Mouse (Mus musculus) ES-Bruce4 (cell line): ENCODE measurements at regions not wholly inside any gene's neighbourhood (a gene's known extent, or its start where the extent isn't known, plus 50 kb on each side); places are given as distances from the start of the nearest gene placed in this dataset.

ENCODE experiments used
- CTCF ChIP-seq: IDR thresholded peaks from one replicate; pipeline ENCODE4 v1.8.1; 2011; ENCODE audit warnings: low read depth, low read length
- EP300 ChIP-seq: IDR thresholded peaks from 2 replicates; pipeline ENCODE4 v1.6.1; 2011; ENCODE audit warnings: low read depth, low read length; ENCODE audit not compliant: insufficient read depth
- POLR2A ChIP-seq: IDR thresholded peaks from one replicate; pipeline ENCODE4 v1.8.1; 2011; ENCODE audit warnings: low read length; ENCODE audit not compliant: insufficient read depth

DNA sequence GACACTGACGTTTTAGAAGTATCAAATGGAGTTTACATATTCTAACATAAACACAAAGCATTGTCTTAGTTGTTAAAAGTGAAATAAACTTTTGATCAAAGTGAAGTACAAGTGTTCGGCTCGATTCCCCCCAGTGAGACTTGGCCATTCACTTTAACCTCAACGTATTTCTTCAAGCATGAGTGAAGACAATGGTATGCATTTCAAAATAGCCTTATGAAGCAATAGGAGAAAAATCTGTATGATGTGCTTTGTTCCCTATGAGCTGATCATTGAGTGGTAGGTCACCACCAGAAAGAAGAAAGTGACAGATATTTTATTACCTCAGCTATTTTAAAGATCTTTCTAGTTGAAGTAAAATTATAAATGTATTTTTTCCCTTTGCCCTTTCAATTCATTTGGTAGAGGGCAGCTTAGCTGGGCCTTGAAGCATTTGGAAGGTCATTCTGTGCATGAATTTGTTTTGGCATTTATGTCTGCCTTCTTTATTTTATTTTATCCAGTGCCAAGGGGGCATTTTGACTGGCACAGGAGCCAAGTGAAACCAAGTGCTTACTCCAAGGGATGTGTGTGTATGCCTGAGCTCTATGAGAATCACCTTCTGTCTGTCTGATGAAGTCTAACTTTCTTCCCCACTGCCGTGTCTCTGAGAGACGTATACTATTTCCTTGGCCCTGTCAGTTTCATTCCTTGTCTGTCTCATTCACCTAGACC, 386.8 kb upstream of the A1bg start:
- TF ChIP-seq POLR2A, result no peak
- no peak for TF ChIP-seq CTCF
- no peak for TF ChIP-seq EP300
